ENCODE assay signal across 9 mouse cellular contexts in genomic region chr7:125966402-125967261, GRCm38 (mm10).
DNase-seq lines count a peak whose midpoint lies in the region; ATAC-seq and TF ChIP-seq lines count a peak whose summit lies in the region.
"Had no signal": no experiment of that assay in that cellular context is flagged by ENCODE, and none has a peak within 500 bp of the region (broad histone marks: within the 10 kb centered on the region; RNA-seq: fewer than 3 reads in every experiment).

No protein-coding gene starts in this region.

- WGBS in kidney, embryonic 16.5 days = 31% methylated on average over 16 of the region's 16 CpGs
- WGBS in hindbrain, embryonic 11.5 days = 49% methylated on average over 16 of the region's 16 CpGs
- 34% methylated on average over 16 of the region's 16 CpGs for WGBS in midbrain, embryonic 15.5 days
- WGBS in stomach, postnatal 0 days = 44% methylated on average over 16 of the region's 16 CpGs

- no peak for TF ChIP-seq CTCF in stomach, postnatal 0 days (IDR thresholded peaks at IDR 0.05; ENCODE audit: low read depth)

- H3K27me3 ChIP-seq in kidney, embryonic 16.5 days (ENCODE audit: insufficient read depth, low read length) = no peaks in the 10 kb centered on the region
- no peaks in the 10 kb centered on the region for H3K27me3 ChIP-seq in hindbrain, embryonic 11.5 days (ENCODE audit: control insufficient read depth, insufficient read depth, low read length)
- no peaks in the 10 kb centered on the region for H3K27me3 ChIP-seq in midbrain, embryonic 15.5 days (replicated peaks)
- H3K27me3 ChIP-seq in stomach, postnatal 0 days (ENCODE audit: control insufficient read depth, insufficient read depth, low read length) = no peaks in the 10 kb centered on the region

- no peak overlapping the region for H3K4me3 ChIP-seq in kidney, embryonic 16.5 days (ENCODE audit: low read length)
- H3K4me3 ChIP-seq in hindbrain, embryonic 11.5 days (ENCODE audit: low read depth, low read length) = no peak overlapping the region
- no peak overlapping the region for H3K4me3 ChIP-seq in midbrain, embryonic 15.5 days
- H3K4me3 ChIP-seq in stomach, postnatal 0 days (ENCODE audit: low read depth, low read length) = no peak overlapping the region

- no peak for ATAC-seq in kidney, embryonic 16.5 days (ENCODE audit: low FRiP score, low TSS enrichment)
- ATAC-seq in hindbrain, embryonic 11.5 days (ENCODE audit: low FRiP score) = peak; percentile 43; the same call in 1 of the 2 replicates
- 0 out of 2 replicates have a peak, but pooled peaks have one; percentile 45 for ATAC-seq in midbrain, embryonic 15.5 days (replicated peaks)
- ATAC-seq in stomach, postnatal 0 days (ENCODE audit: low FRiP score, low TSS enrichment) = no peak

- H3K27ac ChIP-seq in kidney, embryonic 16.5 days (ENCODE audit: low read length) = no peak overlapping the region
- peak overlapping the region; percentile 54; the same call in 1 of the 2 replicates for H3K27ac ChIP-seq in hindbrain, embryonic 11.5 days (ENCODE audit: low read depth, low read length)
- peak overlapping the region; percentile 43 for H3K27ac ChIP-seq in midbrain, embryonic 15.5 days
- H3K27ac ChIP-seq in stomach, postnatal 0 days (replicated peaks) = no peak overlapping the region
- H3K27ac ChIP-seq: macrophage had no signal

- peak; percentile 31 to 47 for DNase-seq in kidney, postnatal 4 days
- DNase-seq in gastrocnemius, postnatal 14 days = peak; percentile 54
- DNase-seq in hindbrain, embryonic 11.5 days (ENCODE audit: low spot score) = peak; percentile 43
- no peak for DNase-seq in stomach, postnatal 0 days (ENCODE audit: low spot score)
- DNase-seq in yolk sac, embryonic 10.5 days (ENCODE audit: low spot score) = no peak
- DNase-seq: kidney, adult 18-20 months had no signal

- no peak overlapping the region for H3K9ac ChIP-seq in kidney, embryonic 16.5 days (replicated peaks; ENCODE audit: low read length)
- H3K9ac ChIP-seq in hindbrain, embryonic 11.5 days (ENCODE audit: low read depth, low read length) = no peak overlapping the region
- H3K9ac ChIP-seq in midbrain, embryonic 15.5 days = no peak overlapping the region
- no peak overlapping the region for H3K9ac ChIP-seq in stomach, postnatal 0 days (ENCODE audit: low read length)

- no peaks in the 10 kb centered on the region for H3K36me3 ChIP-seq in kidney, embryonic 16.5 days (ENCODE audit: insufficient read depth, low read length)
- H3K36me3 ChIP-seq in hindbrain, embryonic 11.5 days (ENCODE audit: control insufficient read depth, insufficient read depth, low read length) = no peaks in the 10 kb centered on the region
- no peaks in the 10 kb centered on the region for H3K36me3 ChIP-seq in midbrain, embryonic 15.5 days (replicated peaks)
- no peaks in the 10 kb centered on the region for H3K36me3 ChIP-seq in stomach, postnatal 0 days (ENCODE audit: control insufficient read depth, insufficient read depth, low read length)

- no peak overlapping the region for H3K4me2 ChIP-seq in kidney, embryonic 16.5 days (replicated peaks; ENCODE audit: low read depth, low read length)
- H3K4me2 ChIP-seq in hindbrain, embryonic 11.5 days (replicated peaks; ENCODE audit: low read depth, low read length) = no peak overlapping the region; the same call in 1 of the 2 replicates
- 0 out of 2 replicates have a peak overlapping the region, but pooled peaks have one; percentile 5 for H3K4me2 ChIP-seq in midbrain, embryonic 15.5 days
- no peak overlapping the region for H3K4me2 ChIP-seq in stomach, postnatal 0 days (replicated peaks; ENCODE audit: low read depth)

- no peaks in the 10 kb centered on the region for H3K9me3 ChIP-seq in kidney, embryonic 16.5 days (ENCODE audit: low read length)
- H3K9me3 ChIP-seq in hindbrain, embryonic 11.5 days (ENCODE audit: control insufficient read depth, low read length) = no peaks in the 10 kb centered on the region
- H3K9me3 ChIP-seq in midbrain, embryonic 15.5 days = no peaks in the 10 kb centered on the region
- no peaks in the 10 kb centered on the region for H3K9me3 ChIP-seq in stomach, postnatal 0 days (ENCODE audit: control insufficient read depth, low read length)

- 0 out of 2 replicates have a peak, but pooled peaks cover 4% of the 10 kb centered on the region for H3K4me1 ChIP-seq in kidney, embryonic 16.5 days (ENCODE audit: insufficient read depth, low read length)
- H3K4me1 ChIP-seq in hindbrain, embryonic 11.5 days (replicated peaks; ENCODE audit: control insufficient read depth, insufficient read depth, low read length) = peaks cover 11% of the 10 kb centered on the region
- peaks cover 22% of the 10 kb centered on the region for H3K4me1 ChIP-seq in midbrain, embryonic 15.5 days
- H3K4me1 ChIP-seq in stomach, postnatal 0 days (replicated peaks; ENCODE audit: control insufficient read depth, insufficient read depth) = no peaks in the 10 kb centered on the region

- TF ChIP-seq EP300 in stomach, postnatal 0 days (optimal IDR thresholded peaks at IDR 0.05) = no peak

- intact Hi-C loops in gastrocnemius, postnatal 14 days (cut with DNase I; ENCODE audit: low total_unique reads) = loop anchor here (10.0 kb wide), 1 partner anchor 118 kb away; the partner anchor contains the start of gene Gsg1l

Comparison
In these comparisons a context has a peak if more than half of its experiments do, and no peak if none do; other contexts are left out.
1. DNase-seq: peak in kidney, postnatal 4 days (2 of 2), gastrocnemius, postnatal 14 days (single experiment) and hindbrain, embryonic 11.5 days (single experiment); none in stomach, postnatal 0 days (single experiment) and yolk sac, embryonic 10.5 days (single experiment).
2. ATAC-seq: peak in hindbrain, embryonic 11.5 days (single experiment) and midbrain, embryonic 15.5 days (single experiment); none in kidney, embryonic 16.5 days (single experiment) and stomach, postnatal 0 days (single experiment).
3. H3K27ac ChIP-seq: peak in hindbrain, embryonic 11.5 days (single experiment) and midbrain, embryonic 15.5 days (single experiment); none in kidney, embryonic 16.5 days (single experiment) and stomach, postnatal 0 days (single experiment).